In the genomic region with DNA sequence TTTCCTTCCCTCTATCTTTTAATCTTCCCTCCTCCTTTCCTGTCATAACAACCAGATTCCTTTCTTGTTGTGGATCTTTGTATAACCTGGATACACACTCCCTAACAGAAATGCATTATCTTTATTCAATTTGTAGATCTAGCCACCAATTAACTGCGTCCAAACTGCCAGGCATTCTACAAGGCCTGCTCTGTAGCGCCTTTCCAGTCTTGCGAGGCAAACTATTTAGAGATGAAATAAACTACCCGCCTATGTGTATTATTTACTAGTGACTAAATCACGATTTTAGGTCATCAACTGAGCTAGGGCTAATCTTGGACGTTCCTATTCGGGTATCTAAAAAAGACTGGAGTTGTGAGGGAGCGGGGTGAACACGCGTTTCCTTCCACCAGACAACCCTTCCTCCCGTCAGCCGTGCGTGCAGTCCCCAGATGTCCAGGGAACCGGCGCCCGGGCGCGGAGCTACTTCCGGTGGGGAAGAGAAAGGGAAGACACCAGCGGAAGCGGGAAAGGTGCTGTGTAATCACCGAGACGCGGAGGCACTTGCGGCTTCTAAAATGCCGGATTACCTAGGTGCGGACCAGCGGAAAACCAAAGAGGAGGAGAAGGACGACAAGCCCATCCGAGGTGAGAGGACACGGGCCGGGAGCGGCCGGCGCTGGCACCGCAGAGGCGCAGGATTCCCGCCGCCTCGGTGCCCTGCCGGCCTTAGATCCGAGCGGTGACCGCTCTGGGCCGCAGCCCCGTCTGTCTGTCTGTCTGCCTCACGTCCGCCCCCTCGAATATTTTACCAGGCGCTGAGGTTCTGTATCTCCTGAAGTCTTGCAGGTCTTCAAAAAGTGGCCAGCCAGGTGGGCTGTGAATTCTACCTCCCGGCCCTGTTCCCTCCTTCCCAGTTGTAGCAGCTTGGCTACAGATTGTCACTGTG, we compare ENCODE assay signal across 8 mouse cellular contexts. TPM values are rescaled to one million over a fixed set of nuclear protein-coding genes. Genes with fewer than 3 reads are reported as not detected.
DNase-seq lines count a peak whose midpoint lies in the region; ATAC-seq lines count a peak whose summit lies in the region.

No protein-coding gene starts in this region.

- ATAC-seq in inflammation-experienced regulatory T-cells, adult 6 months = peak; percentile 74
- ATAC-seq in megakaryocyte-erythroid progenitor cell, adult 5-6 weeks (replicated peaks; ENCODE audit: low FRiP score, low TSS enrichment, poor library complexity, severe bottlenecking) = peak; percentile 86

- intact Hi-C loops in gastrocnemius, postnatal 14 days (cut with DNase I; ENCODE audit: low total_unique reads) = loop anchor here (10.0 kb wide), 1 partner anchor 52 kb away; the partner anchor contains the start of gene Pmpcb
- intact Hi-C loops in left cerebral cortex, postnatal 10 days (cut with DNase I) = loop anchor here (10.0 kb wide), 1 partner anchor 728 kb away; no protein-coding TSS in a partner anchor

- peak; percentile 93 to 98 for DNase-seq in adrenal gland, adult (ENCODE audit: inconsistent age in 2 of 2, low spot score in 1 of 2)
- peak; percentile 95 for DNase-seq in embryo, embryonic 10.5 days (ENCODE audit: low spot score)
- DNase-seq in gastrocnemius, postnatal 14 days = peak; percentile 91
- peak; percentile 92 to 94 for DNase-seq in left cerebral cortex, postnatal 10 days (ENCODE audit: extremely low spot score in 1 of 2, low spot score in 2 of 2)
- DNase-seq in right cerebral cortex, postnatal 25 days = peak; percentile 92
- DNase-seq in urinary bladder, postnatal 4 days (ENCODE audit: low spot score in 2 of 2) = peak; percentile 86 to 94

RNA-seq across cellular contexts. Expression of gene Psmc2, which starts 1.4 kb away (rescaled TPM):
- total RNA-seq in gastrocnemius, postnatal 14 days (2021) = 100 to 1,000 TPM in 1 of 2 experiments, 10 to 100 TPM in 1; 99.4 to 102 TPM
- polyA plus RNA-seq in inflammation-experienced regulatory T-cells, adult 6 months (2017; shearing (Covaris generic)) = 100 to 1,000 TPM; 141 to 170 (median 159) TPM
- 100 to 1,000 TPM; 122 TPM for total RNA-seq in left cerebral cortex, postnatal 10 days (2021)
- 112 and 129 TPM in 2 replicates for total RNA-seq in megakaryocyte-erythroid progenitor cell, adult 5-6 weeks (2014; fragmentation: Nextera tagmentation)
- total RNA-seq in megakaryocyte-erythroid progenitor cell, adult 5-6 weeks (2017) = 158 and 160 TPM in 2 replicates

RNA-seq across cellular contexts. Expression of gene Dnajc2, which starts 1.5 kb away (rescaled TPM):
- total RNA-seq in gastrocnemius, postnatal 14 days (2021) = 10 to 100 TPM; 13.2 to 13.6 TPM
- polyA plus RNA-seq in inflammation-experienced regulatory T-cells, adult 6 months (2017; shearing (Covaris generic)) = 10 to 100 TPM; 35.8 to 48.6 (median 41.4) TPM
- 10 to 100 TPM; 34.8 to 36.1 TPM for total RNA-seq in left cerebral cortex, postnatal 10 days (2021)
- total RNA-seq in megakaryocyte-erythroid progenitor cell, adult 5-6 weeks (2014; fragmentation: Nextera tagmentation) = 83.7 and 90.8 TPM in 2 replicates
- total RNA-seq in megakaryocyte-erythroid progenitor cell, adult 5-6 weeks (2017) = 295 and 297 TPM in 2 replicates

RNA-seq across cellular contexts. Expression of gene Pmpcb, which starts 49.6 kb away (rescaled TPM):
- 100 to 1,000 TPM; 124 to 132 TPM for total RNA-seq in gastrocnemius, postnatal 14 days (2021)
- 10 to 100 TPM; 79.0 to 84.3 (median 82.6) TPM for polyA plus RNA-seq in inflammation-experienced regulatory T-cells, adult 6 months (2017; shearing (Covaris generic))
- total RNA-seq in left cerebral cortex, postnatal 10 days (2021) = 10 to 100 TPM; 55.0 to 72.7 TPM
- 106 and 173 TPM in 2 replicates for total RNA-seq in megakaryocyte-erythroid progenitor cell, adult 5-6 weeks (2014; fragmentation: Nextera tagmentation)
- total RNA-seq in megakaryocyte-erythroid progenitor cell, adult 5-6 weeks (2017) = 115 and 144 TPM in 2 replicates

Comparison
In these comparisons a context has a peak if more than half of its experiments do, and no peak if none do; other contexts are left out.
1. Peak in every context shown above with its lines: DNase-seq and ATAC-seq.